Mouse (Mus musculus): ENCODE results near the gene Col18a1.
"Not testable (repeated sequence)": the region's sequence is repeated elsewhere in the genome, so short reads cannot be mapped to it uniquely, and the experiment has no call there.

Col18a1 gene

DNA sequence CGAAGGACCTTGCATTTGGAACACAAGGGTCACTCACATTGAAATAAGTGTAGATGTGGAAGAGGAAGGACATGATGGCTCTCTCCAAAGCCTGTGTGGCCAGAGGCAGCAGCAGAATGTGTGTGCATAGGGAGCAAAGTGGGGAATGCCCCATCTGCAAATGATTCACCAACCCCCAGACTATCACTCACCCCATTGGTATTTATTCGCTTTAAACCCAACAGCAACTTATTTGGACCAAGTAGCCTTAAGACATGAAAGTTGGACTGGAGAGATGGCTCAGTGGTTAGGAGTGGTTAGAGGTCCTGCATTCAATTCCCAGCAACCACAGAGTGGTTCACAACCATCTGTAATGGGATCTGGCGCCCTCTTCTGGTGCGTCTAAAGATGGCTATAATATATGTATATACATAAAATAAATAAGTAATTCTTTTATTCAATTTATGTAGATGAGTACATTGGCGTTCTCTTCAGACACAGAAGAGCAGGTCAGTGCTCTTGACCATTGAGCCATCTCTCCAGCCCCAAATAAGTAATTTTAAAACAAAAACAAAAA is 31.0 kb downstream of the Col18a1 start:
- no peak for DNase-seq (ENCODE audit: low spot score in 2 of 2)

DNA sequence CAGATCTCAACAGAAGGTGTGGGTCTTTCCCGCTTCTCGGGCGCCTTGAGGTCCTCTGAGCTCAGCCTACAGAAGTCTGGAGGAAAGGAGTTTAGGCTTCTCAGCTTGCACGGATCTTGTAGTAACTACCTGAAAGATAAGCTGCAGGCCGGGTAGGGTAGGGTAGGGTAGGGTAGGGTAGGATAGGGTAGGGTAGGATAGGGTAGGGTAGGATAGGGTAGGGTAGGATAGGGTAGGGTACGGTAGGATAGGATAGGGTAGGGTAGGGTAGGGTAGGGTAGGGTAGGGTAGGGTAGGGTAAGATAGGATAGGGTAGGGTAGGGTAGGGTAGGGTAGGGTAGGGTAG is 31.6 kb downstream of the Col18a1 start:
- DNase-seq (ENCODE audit: low spot score in 2 of 2), result not testable (repeated sequence)

DNA sequence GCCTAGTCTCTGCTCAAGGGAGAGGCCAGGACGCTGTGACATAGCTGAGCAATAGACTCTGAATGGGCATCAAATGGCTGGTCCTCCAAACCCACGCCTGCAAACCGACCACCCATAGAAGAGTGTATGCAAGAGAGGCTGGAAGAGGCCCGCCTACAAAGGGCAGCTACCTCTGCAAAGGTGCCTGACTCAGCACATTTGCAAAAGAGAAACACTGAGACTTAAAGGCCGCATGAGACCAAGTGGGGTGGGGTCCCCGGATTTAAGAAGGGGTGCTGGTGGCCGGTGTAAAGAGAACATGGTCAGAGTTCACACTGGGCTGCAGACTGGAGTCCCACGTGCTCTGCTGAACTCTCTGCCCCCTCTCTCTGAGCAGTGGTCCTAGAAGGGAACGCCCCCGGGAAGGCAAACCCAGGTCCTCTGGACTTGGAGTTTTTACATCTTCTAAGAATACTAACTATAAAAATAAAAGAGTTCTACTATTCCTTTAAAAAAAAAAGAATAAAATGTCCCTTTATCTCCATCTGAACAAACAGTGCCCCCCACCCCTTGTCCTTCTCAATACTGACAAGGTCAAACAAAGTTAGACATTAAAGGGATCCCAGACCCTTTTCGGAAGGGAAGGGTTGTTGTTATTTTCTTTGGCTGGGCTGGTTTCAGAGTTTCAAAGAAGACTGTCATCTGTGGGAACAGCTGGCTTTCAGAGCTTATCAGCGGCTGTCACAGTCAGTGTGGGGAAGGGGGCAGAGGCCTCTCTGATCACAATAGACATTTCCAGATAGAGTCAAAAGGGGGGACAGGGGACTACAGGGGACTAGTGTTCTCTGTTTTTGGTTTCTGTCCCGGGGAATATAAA is 32.2 kb downstream of the Col18a1 start:
- no peak for DNase-seq (ENCODE audit: low spot score in 2 of 2)

DNA sequence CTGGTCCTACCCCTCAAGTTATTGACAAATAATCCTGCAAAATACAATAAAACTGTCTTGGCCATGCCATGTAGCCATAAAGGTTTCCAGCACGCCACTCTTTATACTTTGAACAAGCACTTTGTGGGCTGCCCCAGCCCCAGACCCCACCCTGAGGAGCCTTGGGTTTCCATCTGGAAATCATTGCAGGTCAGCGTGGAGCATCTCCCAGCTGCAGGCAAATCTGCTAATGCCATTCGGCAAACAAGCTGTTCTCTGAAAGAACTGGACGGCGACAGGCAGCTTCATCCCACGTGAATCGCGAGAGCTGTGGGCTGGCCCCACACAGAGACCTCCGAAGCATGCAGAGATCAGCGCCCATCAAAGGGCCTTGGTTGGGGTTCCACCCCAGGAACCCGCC is 34.2 kb downstream of the Col18a1 start:
- DNase-seq (ENCODE audit: low spot score in 2 of 2), result no peak

DNA sequence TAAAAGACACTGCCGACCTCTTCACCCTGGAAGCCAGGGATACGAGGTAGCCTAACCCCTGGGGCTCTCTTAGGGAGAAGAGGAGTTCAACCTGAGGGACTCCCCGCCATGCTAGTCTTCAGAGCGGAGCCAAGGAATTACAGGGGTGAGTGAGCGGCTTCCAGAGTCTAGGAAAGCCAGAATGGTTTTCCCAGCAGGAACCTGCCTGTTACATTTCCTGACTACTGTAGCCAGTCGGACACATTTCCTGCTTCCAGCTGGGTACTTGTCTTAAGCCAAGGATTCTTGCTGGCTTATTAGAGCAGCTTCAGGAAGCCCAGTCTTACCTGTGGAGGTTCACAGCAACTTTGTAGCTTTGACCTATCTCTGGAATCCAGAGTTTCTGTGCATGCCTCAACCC is 34.8 kb downstream of the Col18a1 start:
- no peak for DNase-seq (ENCODE audit: low spot score in 2 of 2)

DNA sequence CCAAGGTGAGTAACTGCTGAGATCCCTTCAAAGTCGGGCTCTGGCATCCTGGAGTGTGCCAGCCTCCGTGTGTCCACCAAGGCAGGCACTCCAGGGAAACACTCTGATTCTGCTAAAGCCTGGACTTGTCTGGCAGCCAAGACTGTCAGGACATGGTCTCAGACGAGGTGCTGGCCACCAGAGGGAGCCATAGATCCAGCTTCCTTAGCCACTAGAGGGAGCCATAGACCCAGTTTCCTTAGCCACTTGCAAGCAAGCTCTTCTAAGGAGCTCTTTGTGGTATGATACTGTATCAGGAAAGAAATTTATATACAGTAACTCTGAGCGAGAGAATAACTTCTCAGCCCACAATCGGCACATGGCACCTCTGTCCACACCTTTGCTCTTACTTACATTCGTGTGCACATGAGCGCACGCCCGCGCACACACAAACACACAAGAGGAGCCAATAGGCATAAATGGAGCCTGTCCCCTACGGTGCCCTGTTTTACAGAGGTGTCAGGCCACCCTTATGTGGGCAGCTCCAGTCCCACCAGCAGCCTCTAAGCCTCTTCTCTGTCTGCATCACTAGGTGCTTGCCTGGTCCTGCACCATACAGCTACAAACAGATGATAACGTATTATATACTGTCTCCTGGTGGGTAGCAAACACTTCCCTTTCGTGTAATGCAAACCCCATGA is 35.6 kb downstream of the Col18a1 start:
- DNase-seq (ENCODE audit: low spot score in 2 of 2), result peak; percentile 78 to 91

DNA sequence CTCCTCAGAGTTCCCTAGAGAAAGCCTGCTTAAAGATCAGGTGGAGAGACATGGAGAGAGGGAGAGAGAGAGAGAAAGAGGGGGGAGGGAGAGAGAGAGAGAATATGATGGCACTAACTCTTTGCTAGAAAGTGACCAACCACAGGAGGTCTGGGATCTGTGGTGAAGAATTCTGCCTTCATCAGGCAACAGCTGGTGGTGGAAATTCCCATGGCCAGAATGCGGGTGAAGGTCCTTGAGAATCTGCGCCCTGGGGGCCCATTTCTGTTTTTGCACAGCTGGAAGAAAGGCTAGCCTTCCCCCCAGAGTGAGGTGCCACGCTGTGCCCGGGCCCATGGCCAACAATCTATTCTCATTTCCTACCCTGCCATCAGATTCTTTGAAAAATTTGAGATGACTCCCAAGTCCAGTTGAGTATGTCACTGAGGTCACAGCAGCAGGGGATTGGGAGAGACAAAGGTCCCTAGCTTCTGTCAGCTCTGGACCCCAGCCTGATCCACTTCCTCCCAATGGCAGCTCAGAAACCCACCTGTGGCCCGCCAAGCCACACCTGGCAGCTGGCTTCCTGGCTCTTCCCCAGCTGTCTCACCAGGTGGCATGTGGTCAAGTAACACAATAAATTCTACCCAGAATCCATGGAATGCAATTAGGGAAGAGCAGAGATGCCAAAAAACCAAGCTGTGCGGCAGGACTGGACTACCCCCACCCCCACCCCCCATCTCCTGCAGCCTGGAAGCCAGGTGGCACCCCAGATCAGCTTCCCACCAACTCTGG is 36.5 kb downstream of the Col18a1 start:
- no peak for DNase-seq (ENCODE audit: low spot score in 2 of 2)

DNA sequence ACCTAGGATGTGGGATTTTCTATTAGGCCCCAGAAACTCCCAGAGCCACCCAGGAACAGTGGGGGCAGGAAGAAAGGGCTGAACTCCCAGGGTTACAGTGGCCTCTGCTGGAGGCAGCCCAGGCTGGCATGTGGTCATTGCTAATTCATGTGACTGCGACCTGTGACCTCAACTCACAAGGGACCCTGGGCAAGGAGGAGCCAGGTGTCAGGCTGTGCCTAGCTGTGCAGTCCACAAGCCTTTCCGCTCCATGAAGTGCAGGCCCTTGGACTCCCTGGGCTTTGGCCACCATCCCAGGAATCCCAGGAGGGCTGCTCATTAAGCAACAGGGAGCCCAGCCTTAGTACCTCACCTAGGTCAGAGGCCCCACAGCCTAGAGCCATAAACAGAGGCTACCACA is 38.4 kb downstream of the Col18a1 start:
- no peak for DNase-seq (ENCODE audit: low spot score in 2 of 2)

DNA sequence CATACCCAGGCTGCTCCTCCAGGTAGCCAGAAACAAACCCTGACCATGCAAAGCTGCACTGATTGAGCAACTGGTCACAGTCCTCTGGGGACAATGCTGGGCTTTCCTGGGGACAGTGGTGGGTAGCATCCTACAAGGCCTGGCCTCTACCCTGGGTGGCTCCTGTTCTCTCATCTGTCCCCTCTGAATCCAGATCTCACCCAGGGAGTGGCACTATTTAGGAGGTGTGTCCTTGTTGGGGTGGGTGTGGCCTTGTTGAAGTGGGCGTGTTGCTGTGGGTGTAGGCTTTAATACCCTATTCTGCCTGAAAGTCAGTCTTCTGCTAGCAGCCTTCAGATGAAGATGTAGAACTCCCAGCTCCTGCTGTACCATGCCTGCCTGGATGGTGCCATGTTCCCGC is 39.8 kb downstream of the Col18a1 start:
- DNase-seq (ENCODE audit: low spot score in 2 of 2), result no peak

DNA sequence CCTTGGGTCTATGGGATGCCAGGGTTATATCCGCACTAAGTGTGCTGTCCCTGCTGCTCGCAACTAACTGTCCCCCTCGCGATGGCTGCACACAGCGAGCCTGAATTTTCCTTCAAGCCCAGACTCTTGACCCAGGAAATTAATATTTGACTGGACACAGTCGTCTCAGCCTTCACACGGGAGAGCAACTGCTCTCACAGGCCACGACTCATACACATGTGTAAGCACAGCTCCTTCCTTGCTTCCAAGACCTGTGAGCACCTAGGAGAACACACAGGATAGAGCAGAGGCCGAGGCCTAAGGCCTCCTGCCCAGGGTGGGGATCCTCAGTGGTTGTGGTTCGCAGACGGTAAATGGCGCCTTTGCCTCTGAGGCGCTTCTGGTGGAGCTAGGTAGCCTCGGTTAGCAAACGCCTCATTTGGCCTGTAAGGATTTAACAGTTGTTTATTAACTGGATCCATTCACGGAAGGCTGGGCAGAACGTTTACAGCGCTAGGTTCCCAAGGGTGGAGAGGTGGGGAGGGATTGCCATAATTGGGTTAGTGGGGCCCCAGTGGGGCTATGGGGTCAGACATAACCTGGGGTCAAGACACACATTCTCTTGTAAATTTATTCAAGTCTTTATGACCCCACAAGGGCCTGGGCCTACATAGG is 41.1 kb downstream of the Col18a1 start:
- no peak for DNase-seq (ENCODE audit: low spot score in 2 of 2)

DNA sequence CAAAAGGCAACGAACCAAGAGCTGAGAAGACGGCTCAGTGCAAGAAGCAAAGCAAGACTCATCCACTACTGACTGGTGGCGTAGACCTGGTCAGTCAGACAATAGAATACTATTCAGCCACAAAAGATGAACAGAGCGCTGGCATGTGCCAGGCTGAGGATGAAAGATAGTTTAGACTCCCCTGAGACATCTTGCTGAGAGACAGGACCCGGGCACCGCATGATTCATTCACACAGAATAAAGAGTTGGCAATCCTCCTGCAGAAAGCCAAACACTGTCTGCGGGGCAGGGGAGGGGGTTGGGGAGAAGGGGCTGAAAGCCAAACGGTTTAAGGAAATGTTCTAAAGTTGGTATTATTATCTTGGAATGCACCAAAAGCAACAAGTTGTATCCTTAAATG is 42.4 kb downstream of the Col18a1 start:
- no peak for DNase-seq (ENCODE audit: low spot score in 2 of 2)

DNA sequence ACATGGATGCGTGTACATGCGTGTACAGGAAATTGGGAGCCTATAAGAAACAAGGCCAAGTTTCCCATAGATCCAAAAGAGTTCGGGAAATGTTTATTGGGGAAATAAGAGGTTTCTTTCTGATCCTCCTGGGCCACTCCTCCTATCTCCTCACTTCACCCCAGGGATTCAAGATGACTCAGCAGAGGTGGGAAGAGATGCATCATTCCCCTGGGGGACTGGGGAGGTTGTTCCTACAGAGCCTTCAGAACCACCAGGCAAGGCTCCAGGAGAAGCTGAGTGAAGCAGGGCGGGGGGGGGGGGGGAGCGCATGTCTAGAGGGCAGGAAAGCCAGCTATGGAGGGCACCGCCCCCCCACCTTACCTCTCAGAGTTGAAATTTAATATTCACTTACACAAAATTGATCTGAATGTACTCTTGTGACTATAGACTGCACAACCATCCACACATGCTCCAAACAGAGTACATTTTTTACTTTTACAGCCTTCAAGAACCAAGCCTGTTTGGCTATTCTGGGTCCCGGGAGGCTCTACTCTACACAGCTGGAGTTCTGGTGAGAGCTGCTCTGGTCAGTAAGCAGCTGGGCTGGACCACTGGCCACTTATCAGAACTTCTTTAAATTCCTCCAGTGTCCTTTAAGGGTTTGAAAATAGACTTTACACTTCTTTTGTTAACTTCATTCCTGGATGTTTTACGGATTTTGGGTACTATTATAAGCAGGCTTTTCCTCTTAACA is 44.9 kb downstream of the Col18a1 start:
- DNase-seq (ENCODE audit: low spot score in 2 of 2), result no peak

DNA sequence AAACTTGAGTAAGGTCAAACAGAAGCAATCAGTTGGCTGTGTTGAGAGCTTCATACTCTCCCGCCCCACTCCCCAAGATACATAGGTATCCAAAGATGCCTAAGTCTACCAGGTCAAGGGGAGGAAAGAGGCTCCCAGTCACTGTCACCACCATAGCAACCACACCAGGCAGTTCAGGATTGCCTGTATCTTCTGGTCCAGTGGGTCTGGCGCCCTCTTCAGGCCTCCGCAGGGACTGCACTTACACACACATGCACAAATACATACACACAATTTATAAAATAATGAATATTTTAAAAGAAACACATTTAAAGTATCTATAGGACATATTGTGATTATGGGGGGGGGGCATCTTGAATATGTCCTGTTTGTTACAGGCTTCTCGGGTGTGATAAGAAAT is 45.8 kb downstream of the Col18a1 start:
- DNase-seq (ENCODE audit: low spot score in 2 of 2), result no peak

DNA sequence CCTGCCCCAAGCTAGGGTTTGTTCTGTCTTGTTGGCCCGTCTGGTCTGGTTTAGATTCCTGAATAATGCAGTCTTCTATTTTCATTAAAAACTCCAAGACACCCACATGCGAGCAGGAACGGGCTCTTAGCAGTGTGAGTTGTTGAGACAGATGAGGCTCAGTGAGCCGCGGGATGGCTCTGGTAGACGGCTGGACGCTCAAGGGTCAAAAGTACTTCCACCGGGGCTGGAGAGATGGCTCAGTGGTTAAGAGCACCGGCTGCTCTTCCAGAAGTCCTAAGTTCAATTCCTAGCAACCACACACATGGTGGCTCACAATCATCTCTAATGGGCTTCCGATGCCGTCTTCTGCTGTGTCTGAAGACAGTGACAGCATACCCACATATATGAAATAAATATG is 46.9 kb downstream of the Col18a1 start:
- DNase-seq (ENCODE audit: low spot score in 2 of 2), result no peak

DNA sequence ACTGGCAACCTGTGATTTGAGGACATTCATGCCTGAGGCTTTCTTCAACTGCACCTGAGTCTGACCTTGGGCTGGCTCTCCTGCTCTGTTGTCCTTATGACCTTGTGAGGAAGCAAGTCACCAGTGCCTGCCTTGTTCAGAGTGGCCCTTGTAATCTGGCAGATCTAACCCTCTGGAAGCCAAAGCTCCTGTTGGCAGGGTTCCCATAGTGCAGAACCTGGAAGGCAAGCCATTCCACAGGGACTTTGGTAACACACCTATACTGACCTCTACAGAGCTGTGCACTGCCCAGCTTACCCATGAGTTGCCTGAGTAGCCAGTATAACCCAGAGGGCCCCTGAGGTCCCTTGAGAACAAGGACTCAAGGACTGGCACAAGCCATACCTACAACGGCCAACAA is 48.0 kb downstream of the Col18a1 start:
- DNase-seq (ENCODE audit: low spot score in 2 of 2), result no peak

DNA sequence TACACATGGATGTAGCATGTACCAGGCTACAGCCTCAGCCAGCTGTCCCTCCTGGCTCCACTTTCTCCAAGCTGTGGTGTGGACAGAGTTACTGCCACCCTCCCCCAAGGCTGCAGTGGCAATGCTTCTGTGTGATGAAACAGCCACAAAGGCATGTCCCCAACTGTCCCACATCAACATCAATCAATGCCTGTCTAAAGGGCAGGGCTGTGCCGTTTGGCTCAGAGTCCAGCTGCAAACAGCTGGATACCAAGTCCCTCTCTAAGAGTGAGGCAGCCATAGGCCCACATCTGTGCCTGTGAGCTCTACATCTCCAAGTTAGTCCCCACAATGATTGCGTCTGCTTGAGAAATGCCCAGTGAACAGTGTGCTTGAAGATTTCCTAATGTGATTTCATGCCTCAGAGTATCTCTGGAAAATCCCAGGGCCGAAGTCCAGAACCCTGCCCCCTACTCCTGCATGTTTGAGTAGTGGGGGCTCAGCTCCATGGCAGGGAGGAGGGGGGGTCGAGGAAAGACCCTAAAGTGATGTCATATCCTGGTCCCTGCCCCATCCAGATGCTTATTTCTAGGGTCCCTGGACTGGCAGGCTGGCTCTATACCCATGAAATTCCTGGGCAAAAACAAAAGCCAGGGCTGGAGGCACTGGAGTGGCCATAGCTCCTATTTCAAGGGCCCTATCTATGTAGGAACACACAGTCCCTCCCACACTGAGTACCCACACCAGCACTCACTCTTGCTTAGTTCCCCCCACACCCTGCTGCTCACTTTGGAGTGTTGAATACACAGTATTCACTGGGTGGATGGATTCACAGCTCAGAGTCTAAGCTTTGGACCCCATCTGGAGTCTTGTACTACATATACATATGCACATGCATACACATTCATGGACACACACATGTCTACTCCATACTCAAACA is 49.6 kb downstream of the Col18a1 start:
- DNase-seq (ENCODE audit: low spot score in 2 of 2), result no peak

DNA sequence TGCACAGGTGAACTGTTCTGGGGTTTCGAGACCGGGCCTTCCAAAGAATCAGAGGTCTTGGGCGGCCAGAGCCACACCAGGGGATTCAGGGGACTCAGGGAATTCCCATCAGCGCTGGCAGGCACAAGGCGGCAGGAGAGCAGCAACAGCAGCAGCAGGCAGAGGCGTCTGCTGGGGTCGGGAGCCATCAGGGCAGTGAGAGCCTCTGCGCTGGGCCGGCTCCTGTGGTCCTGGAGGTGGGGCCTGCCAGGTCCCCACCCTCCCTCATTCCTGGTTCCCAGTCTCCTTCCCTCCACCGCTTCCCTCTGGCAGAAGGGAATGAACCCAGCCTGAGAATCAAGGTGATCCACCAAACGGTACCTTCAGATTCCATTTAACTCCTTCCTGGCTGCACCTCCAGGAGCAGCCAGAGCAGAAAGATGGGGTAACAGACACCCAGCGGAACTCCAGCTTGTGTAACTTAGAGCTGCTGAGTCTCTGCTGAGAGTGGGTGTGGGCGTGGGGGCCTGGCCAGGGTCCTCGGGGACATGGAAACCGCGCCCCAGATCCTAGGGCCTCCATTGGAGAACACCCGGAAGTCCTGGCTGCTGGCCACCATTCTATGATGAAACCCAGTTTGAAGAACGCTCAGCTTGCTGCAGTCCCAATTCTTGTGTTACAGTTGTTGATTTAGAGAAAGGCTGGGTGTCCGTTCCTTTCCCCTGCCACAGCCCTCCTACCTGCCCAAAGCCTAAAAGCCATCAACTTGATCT is 52.7 kb downstream of the Col18a1 start:
- DNase-seq (ENCODE audit: low spot score in 2 of 2), result no peak

DNA sequence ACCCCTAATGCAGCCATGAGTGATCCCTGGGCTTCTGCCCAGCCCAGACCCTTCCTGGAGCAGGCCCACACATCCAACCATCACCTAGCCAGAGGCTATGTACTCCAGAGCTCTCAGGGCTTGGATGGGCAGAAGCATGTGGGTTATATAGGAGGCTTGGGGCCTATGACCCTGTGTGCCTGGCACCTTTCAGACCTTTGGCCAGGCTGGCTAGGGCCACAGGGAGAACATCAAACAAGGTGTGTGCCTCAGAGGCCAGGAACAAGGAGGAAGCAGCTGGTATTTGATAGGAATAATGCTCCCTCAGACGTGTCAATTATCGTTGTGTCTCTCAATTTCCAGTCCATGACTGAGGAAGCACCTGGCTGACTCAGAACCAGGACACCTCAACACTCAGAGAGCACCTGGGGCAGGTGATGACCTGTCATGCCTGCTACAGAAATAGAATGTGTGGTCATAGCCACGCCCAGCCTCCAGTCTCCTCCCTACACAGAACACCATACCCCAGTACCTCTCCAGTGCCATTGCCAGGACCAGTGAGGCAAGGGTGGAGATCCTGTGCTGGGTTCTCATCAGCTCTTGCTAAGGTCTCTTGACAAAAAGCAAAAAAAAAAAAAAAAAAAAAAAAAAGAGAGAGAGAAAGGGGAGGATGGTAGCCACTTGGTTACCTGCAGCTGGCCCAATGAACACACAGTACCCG is 54.6 kb downstream of the Col18a1 start:
- no peak for DNase-seq (ENCODE audit: low spot score in 2 of 2)

DNA sequence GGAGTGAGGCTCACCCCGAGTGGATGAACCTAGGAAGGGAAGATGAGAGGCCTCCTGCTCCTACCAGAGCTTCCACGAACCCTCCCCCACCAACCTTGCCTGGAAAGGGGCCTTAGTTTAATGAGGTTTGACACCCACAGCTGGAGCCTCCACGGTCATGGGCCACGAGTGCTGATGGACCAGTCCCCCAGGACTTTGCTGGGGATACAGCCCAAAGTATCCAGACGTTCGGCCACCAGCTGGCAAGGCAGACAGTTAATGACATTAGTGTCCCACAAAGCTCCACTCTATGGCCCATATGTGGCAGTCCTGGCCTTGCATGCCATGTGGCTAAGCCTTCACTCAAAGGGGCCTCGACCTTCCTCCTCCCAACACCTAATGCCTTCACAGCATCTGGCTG is 55.5 kb downstream of the Col18a1 start:
- DNase-seq (ENCODE audit: low spot score in 2 of 2), result no peak
